Mouse (Mus musculus) liver, embryonic 12.5 days (tissue): ENCODE data around the gene Pycr2. TPM values are rescaled to one million over a fixed set of nuclear protein-coding genes. Genes with fewer than 3 reads are reported as not detected.
A peak's percentile ranks its signal among the peaks of the same experiment; 100 is the strongest.
"Not testable (repeated sequence)": the region's sequence is repeated elsewhere in the genome, so short reads cannot be mapped to it uniquely, and the experiment has no call there.

Experiments used
- ATAC-seq: fragments of 200-750 bp; cut with Nextera tagmentation; 2 replicates; pipeline ENCODE4 v1.8.0; 2017; ENCODE audit warnings: moderate number of reproducible peaks, mild to moderate bottlenecking, moderate library complexity
- H3K27ac ChIP-seq: fragments of 300-500 bp; sonication (generic); 2 replicates; pipeline ENCODE4 v1.5.1; 2016; ENCODE audit warnings: mild to moderate bottlenecking
- H3K27me3 ChIP-seq: fragments of 300-500 bp; sonication (generic); replicated peaks from 2 replicates; pipeline ENCODE4 v1.6.1; 2016; ENCODE audit warnings: mild to moderate bottlenecking, moderate library complexity
- H3K36me3 ChIP-seq: fragments of 300-500 bp; sonication (generic); 2 replicates; pipeline ENCODE4 v1.6.1; 2016; ENCODE audit warnings: mild to moderate bottlenecking, moderate library complexity
- H3K4me1 ChIP-seq: fragments of 300-500 bp; sonication (generic); 2 replicates; pipeline ENCODE4 v1.6.1; 2016
- H3K4me2 ChIP-seq: fragments of 300-500 bp; sonication (generic); 2 replicates; pipeline ENCODE4 v1.6.1; 2016; ENCODE audit warnings: mild to moderate bottlenecking, moderate library complexity
- H3K4me3 ChIP-seq: fragments of 300-500 bp; sonication (generic); 2 replicates; pipeline ENCODE4 v1.5.1; 2016; ENCODE audit warnings: mild to moderate bottlenecking, moderate library complexity
- H3K9ac ChIP-seq: fragments of 300-500 bp; sonication (generic); 2 replicates; pipeline ENCODE4 v1.6.1; 2016; ENCODE audit warnings: mild to moderate bottlenecking, moderate library complexity
- H3K9me3 ChIP-seq: fragments of 300-500 bp; sonication (generic); replicated peaks from 2 replicates; pipeline ENCODE4 v1.6.1; 2016; ENCODE audit warnings: mild to moderate bottlenecking, moderate library complexity
- WGBS: fragments of 180-500 bp; shearing (Covaris S2); methylation state at CpG from one replicate; pipeline ENCODE4 v1.1.7; 2016; ENCODE audit not compliant: insufficient replicate concordance; 5-methylcytosine and 5-hydroxymethylcytosine counted together
- polyA plus RNA-seq: library from polyadenylated mRNA; unstranded; fragments of >200 nt; fragmentation: Nextera tagmentation; extraction: Ambion mirVana; gene quantifications from 2 replicates; pipeline ENCODE4 v1.2.1, GENCODE M21; 2016

Gene Pycr2
- polyA plus RNA-seq, 1 experiment from 2014 or later, result 150 TPM

DNA sequence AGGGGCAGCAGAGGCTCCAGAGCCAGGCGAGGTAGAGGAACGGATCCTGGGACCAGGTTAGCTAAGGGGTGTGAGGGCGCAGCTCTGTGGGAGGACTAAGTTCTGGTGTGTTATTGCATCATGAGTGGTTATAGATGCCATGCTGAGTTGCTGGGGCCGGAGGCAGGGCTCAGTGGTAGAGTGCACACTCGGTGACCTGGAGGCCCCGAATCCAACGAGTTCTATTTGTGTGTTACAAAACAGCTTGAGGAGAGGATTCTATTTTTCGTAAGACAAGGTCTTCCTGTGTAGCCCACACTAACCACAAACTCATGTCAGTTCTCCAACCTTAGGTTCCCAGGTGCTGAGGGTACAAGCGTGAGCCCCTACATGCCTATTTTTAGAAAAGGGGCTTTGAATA is 19.6 kb upstream of the Pycr2 start:
- ATAC-seq, result no peak
- H3K4me1 ChIP-seq, result peaks cover 25% of the 10 kb centered on the region
- no peak overlapping the region for H3K4me3 ChIP-seq

DNA sequence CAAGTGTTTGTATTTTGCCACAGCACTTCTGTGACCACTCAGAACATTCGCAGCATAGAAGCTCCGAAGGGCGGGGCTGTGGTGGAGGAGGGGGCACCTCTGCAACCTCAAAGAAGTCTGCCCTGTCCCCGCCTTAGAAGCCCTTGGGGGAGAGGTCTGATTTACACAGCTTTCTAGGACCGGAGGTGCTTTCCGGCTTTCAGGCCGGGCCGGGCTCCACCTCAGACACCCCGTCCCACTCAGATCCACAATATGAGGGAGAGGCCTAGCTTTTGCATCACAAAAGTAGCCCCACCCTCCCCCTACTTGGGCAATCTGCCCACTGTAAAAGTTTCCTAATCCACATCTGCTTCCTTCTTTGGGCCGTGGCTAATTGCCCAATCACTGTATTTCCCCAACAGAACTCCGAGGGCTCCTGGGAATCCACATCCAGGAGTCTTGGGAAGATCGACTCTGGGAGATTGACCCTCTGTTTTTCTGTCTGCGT is 15.5 kb upstream of the Pycr2 start:
- Histone ChIP-seq H3K27ac (no peak overlapping the region), H3K4me2 (no peak overlapping the region), H3K9ac (no peak overlapping the region), H3K9me3 (no peaks in the 10 kb centered on the region), H3K27me3 (peaks cover 80% of the 10 kb centered on the region), H3K4me1 (peaks cover 24% of the 10 kb centered on the region), H3K4me3 (no peak overlapping the region), H3K36me3 (no peaks in the 10 kb centered on the region)
- no peak for ATAC-seq
- 13% methylated on average over 13 of the region's 13 CpGs for WGBS

More for the DNA sequence above, 19.6 kb upstream of the Pycr2 start:
- no peak overlapping the region for H3K9ac ChIP-seq
- H3K4me2 ChIP-seq, result no peak overlapping the region
- H3K36me3 ChIP-seq, result no peaks in the 10 kb centered on the region
- H3K27ac ChIP-seq, result no peak overlapping the region
- WGBS, result 22% methylated on average over 9 of the region's 9 CpGs
- H3K27me3 ChIP-seq, result peaks cover 52% of the 10 kb centered on the region
- no peaks in the 10 kb centered on the region for H3K9me3 ChIP-seq

DNA sequence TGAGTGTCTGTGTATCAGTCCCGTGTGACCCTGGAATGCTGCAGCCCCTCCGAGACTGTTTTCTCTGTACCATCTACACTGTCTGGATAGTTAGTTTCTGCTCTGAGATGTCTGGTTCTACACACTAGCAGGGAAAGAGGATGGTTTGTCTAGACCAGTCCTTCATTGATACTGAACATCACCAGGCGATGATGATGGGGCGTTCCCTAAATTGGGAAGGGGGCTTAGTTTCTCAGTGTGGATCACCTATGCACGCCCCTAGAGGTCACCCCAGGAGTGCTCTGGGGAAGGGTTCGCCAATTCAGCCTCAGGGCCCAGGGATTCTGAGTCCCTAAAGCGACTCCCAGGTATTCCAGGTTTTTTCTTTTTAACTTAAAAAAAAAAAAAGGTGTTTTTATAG is 14.9 kb upstream of the Pycr2 start:
- no peak for ATAC-seq
- WGBS, result 41% methylated on average over 7 of the region's 7 CpGs
- no peak overlapping the region for H3K27ac ChIP-seq
- H3K36me3 ChIP-seq, result no peaks in the 10 kb centered on the region
- no peak overlapping the region for H3K4me3 ChIP-seq
- H3K9ac ChIP-seq, result no peak overlapping the region
- H3K4me2 ChIP-seq, result no peak overlapping the region
- H3K27me3 ChIP-seq, result peaks cover 80% of the 10 kb centered on the region
- H3K9me3 ChIP-seq, result no peaks in the 10 kb centered on the region
- peaks cover 18% of the 10 kb centered on the region for H3K4me1 ChIP-seq

DNA sequence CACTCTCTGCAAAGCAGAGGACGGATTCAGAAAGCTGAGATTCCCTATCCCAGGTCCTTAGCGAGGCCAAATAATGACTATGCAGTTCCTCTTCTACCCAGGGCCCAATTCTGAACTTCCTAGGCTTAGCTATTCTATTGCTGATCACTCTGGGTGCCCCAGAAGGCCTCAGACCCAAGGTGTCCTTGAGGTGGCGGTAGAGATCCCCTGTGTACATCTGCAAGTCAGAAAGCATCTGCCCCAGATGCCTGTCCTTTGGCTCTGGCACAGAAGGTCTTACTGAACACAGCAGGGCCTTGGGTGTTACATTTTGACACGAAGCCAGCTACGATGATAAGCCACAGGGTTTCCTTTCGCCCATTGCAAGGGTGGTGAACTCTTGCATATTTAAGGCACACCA is 14.3 kb upstream of the Pycr2 start:
- ATAC-seq, result no peak
- 26% methylated on average over 6 of the region's 6 CpGs for WGBS
- Histone ChIP-seq H3K9ac (no peak overlapping the region), H3K36me3 (no peaks in the 10 kb centered on the region), H3K27me3 (peaks cover 83% of the 10 kb centered on the region), H3K4me1 (peaks cover 15% of the 10 kb centered on the region; the same call in 1 of the 2 replicates), H3K4me3 (no peak overlapping the region), H3K27ac (no peak overlapping the region), H3K9me3 (no peaks in the 10 kb centered on the region), H3K4me2 (no peak overlapping the region)

DNA sequence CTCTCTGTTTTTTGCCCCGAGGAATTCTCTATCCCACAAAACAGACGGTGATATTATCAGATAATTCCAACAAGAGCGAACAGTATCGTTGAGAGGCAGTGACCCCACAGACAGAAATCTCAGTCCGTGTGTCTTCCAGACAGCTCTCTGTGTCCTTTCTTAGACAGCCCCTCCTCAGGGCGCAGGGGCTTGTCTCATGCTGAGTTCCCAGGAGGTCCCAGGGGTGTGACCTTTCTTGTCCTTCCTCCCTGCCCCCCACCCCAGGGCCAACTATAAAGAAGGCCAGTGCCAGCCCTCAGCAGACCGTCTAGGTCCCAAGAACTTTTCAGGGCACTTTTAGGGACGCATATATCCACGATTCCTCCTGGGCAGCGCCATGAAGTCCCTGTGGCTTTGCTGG is 11.3 kb upstream of the Pycr2 start, which contains the start of gene Lefty2:
Gene Lefty2 (plus strand): TSS at position 301 of the 400 bp plus-strand sequence.
- no peak for ATAC-seq
- H3K4me3 ChIP-seq, result no peak within 1 kb of the TSS
- H3K9me3 ChIP-seq, result no peaks in the 10 kb centered on the region
- no peaks in the 10 kb centered on the region for H3K36me3 ChIP-seq
- H3K4me2 ChIP-seq, result no peak within 1 kb of the TSS
- 44% methylated on average over 10 of the region's 10 CpGs for WGBS
- H3K9ac ChIP-seq, result no peak within 1 kb of the TSS
- peaks cover 67% of the 10 kb centered on the region for H3K27me3 ChIP-seq
- no peak within 1 kb of the TSS for H3K27ac ChIP-seq
- peaks cover 15% of the 10 kb centered on the region; the same call in 1 of the 2 replicates for H3K4me1 ChIP-seq

DNA sequence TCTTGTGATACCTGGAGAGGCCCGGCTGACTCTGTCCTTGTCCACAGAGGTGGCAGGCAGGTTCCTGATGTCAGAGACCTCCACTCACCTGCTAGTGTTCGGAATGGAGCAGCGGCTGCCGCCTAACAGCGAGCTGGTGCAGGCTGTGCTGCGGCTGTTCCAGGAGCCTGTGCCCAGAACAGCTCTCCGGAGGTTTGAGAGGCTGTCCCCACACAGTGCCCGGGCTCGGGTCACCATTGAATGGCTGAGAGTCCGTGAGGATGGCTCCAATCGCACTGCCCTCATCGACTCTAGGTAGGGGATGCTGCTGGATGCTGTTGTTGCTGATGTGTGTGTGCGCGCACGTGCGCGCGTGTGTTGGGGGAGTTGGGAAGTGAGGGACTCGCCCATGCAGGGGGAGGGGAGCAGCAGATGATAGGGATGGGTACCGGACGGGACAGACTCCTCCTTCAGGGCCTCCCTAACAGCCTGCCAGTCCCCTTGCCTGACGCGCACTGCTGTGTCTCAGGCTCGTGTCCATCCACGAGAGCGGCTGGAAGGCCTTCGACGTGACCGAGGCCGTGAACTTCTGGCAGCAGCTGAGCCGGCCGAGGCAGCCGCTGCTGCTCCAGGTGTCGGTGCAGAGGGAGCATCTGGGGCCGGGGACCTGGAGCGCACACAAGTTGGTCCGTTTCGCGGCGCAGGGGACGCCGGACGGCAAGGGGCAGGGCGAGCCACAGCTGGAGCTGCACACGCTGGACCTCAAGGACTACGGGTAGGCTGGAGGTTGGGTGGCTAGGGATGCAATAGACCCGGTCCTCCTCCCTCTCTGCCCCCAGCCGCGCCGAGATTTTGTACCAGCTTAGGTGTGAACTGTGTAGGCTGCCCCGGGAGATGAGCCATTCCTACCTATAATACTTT is 9.8 kb upstream of the Pycr2 start:
- peaks cover 52% of the 10 kb centered on the region for H3K27me3 ChIP-seq
- not testable (repeated sequence) for H3K36me3 ChIP-seq, H3K4me1 ChIP-seq, H3K9ac ChIP-seq, H3K9me3 ChIP-seq, H3K4me3 ChIP-seq, H3K27ac ChIP-seq
- ATAC-seq, result 0 out of 2 replicates have a peak, but pooled peaks have one; percentile 18
- 10% methylated on average over 51 of the region's 51 CpGs for WGBS
- H3K4me2 ChIP-seq, result peak overlapping the region; percentile 10

DNA sequence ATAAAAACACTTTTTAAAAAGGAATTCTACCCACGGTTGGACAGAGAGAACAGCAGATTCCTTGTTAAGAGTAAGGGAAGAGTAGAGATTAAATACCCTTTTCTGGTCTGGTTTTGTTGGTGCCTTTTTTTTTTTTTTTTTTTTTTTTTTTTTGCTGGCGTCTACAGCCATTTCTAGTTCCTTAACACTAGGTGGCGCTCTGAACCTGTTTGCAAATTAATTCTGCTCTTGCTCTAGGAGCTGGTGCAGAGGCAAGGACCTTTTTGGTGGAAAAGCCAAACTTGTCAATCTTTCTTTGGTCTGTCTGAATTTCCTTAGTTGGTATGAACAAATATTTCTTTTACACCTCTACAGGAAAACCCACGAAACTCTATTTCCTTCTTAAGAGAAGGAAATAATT is 3.0 kb upstream of the Pycr2 start:
- H3K9me3 ChIP-seq, result no peaks in the 10 kb centered on the region
- H3K27me3 ChIP-seq, result no peaks in the 10 kb centered on the region
- no peak overlapping the region for H3K4me2 ChIP-seq
- H3K27ac ChIP-seq, result no peak overlapping the region
- no peak overlapping the region for H3K9ac ChIP-seq
- no peak overlapping the region for H3K4me3 ChIP-seq
- H3K36me3 ChIP-seq, result peaks cover 9% of the 10 kb centered on the region
- WGBS, result 2% methylated on average over 4 of the region's 4 CpGs
- no peak for ATAC-seq
- H3K4me1 ChIP-seq, result peaks cover 39% of the 10 kb centered on the region

DNA sequence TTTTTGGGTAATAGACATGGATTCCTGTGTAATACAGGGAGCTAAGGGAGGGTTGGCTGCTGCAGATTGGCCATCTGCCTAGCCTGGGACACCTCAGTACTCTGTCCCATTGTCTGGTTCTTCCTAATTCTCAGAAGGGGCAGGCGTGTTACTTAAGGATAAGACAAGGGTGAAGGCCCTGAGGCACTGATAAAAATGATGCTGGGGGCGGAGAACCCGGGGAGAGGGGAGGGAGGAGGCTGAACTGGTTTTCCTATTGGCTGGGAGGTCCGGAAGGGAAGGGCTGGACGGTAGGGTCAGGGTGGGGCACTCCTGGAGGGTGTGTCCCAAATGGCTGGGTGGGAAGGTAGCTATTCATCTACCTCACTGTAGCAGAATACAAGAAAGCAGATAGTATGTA is 1.2 kb upstream of the Pycr2 start:
- H3K4me2 ChIP-seq, result peak overlapping the region; percentile 81

DNA sequence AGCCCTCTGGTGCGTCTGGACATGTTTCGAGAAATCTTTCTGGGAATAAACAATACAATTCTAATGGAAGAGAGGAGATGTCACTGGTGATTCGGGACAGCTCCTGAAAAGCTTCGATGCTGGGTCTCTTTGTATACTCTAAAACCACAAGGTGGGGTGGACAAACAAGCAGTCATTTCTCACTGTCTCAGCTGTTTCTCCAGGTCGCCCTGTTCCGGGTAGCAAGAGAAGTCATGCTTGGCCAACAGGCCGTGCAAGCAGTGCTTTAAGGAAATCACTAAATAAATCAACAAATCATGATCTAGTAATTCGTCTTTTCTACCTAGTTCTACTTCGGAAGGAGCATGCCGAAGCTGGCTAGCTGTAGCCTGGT is 441 bp upstream of the Pycr2 start:
- no peaks in the 10 kb centered on the region for H3K27me3 ChIP-seq
- H3K4me2 ChIP-seq, result peak overlapping the region; percentile 81
- peaks cover 34% of the 10 kb centered on the region for H3K36me3 ChIP-seq
- no peaks in the 10 kb centered on the region for H3K9me3 ChIP-seq
- WGBS, result 24% methylated on average over 10 of the region's 10 CpGs
- peak overlapping the region; percentile 93 for H3K4me3 ChIP-seq
- peak overlapping the region; percentile 97 for H3K27ac ChIP-seq
- no peak for ATAC-seq
- H3K9ac ChIP-seq, result peak overlapping the region; percentile 95
- peaks cover 65% of the 10 kb centered on the region for H3K4me1 ChIP-seq

More for the DNA sequence above, 1.2 kb upstream of the Pycr2 start:
- Histone ChIP-seq H3K27me3 (no peaks in the 10 kb centered on the region), H3K36me3 (peaks cover 27% of the 10 kb centered on the region), H3K4me1 (peaks cover 57% of the 10 kb centered on the region), H3K9me3 (no peaks in the 10 kb centered on the region), H3K27ac (peak overlapping the region; percentile 97), H3K4me3 (peak overlapping the region; percentile 93), H3K9ac (no peak overlapping the region; the same call in 1 of the 2 replicates)
- 9% methylated on average over 5 of the region's 5 CpGs for WGBS
- ATAC-seq, result peak; percentile 94

DNA sequence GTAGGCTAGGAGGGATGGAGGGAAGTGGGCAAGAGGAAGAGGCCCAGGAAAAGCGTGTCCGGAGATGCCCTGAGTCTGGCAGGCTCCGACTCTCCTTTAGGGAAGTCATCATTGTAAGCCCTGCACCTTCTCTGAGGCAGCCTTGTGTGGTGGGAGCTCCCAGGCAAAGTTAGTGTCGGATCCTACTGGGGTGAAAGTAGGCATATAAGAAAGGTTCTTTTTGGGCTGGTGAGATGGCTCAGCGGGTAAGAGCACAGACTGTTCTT is 655 bp downstream of the Pycr2 start:
- 2% methylated on average over 5 of the region's 5 CpGs for WGBS
- ATAC-seq, result no peak
- no peaks in the 10 kb centered on the region for H3K27me3 ChIP-seq
- peak overlapping the region; percentile 97 for H3K27ac ChIP-seq
- peak overlapping the region; percentile 95 for H3K9ac ChIP-seq
- H3K4me1 ChIP-seq, result peaks cover 76% of the 10 kb centered on the region
- peaks cover 45% of the 10 kb centered on the region for H3K36me3 ChIP-seq
- no peaks in the 10 kb centered on the region for H3K9me3 ChIP-seq
- H3K4me3 ChIP-seq, result peak overlapping the region; percentile 93
- peak overlapping the region; percentile 81 for H3K4me2 ChIP-seq

DNA sequence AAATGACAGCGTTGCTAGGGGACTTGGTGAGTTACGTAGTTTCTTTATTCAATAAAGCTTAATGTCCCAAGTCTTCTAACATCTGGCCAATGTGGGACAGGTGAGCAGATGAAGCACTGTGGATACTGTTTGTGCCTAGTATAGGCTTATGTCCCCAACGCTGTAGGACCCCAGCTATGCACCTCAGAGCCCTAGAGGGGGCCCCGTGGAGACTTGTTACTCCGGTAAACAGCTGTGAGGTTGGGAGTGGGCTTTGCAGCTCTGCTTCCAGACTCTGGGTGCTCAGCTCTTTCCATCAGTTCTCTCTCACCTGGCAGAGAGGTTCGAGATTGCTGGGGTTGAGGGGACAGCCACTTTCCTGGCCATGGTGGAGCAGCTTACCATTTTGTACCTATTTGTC is 1.2 kb downstream of the Pycr2 start:
- peak overlapping the region; percentile 81 for H3K4me2 ChIP-seq
- H3K36me3 ChIP-seq, result peaks cover 46% of the 10 kb centered on the region
- H3K27ac ChIP-seq, result peak overlapping the region; percentile 97
- peak overlapping the region; percentile 93 for H3K4me3 ChIP-seq
- peak overlapping the region; percentile 95 for H3K9ac ChIP-seq
- H3K9me3 ChIP-seq, result no peaks in the 10 kb centered on the region
- no peaks in the 10 kb centered on the region for H3K27me3 ChIP-seq
- no peak for ATAC-seq
- peaks cover 76% of the 10 kb centered on the region for H3K4me1 ChIP-seq
- WGBS, result 58% methylated on average over 6 of the region's 6 CpGs

DNA sequence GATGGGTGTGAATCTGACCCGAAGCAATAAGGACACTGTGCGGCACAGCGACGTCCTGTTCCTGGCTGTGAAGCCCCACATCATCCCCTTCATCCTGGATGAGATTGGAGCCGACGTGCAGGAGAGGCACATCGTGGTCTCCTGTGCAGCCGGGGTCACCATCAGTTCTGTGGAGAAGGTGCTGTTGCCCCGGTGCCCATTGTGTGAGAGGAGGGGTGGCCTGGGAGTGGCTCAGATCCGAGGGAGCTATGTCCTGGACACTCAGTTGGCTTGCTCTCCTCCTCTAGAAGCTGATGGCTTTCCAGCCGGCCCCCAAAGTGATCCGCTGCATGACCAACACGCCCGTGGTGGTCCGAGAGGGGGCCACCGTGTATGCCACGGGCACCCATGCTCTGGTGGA is 1.8 kb downstream of the Pycr2 start:
- Histone ChIP-seq H3K9ac (peak overlapping the region; percentile 95), H3K4me1 (peaks cover 78% of the 10 kb centered on the region), H3K27me3 (no peaks in the 10 kb centered on the region), H3K27ac (peak overlapping the region; percentile 97), H3K9me3 (no peaks in the 10 kb centered on the region), H3K4me2 (peak overlapping the region; percentile 81), H3K4me3 (peak overlapping the region; percentile 93), H3K36me3 (peaks cover 46% of the 10 kb centered on the region)
- 92% methylated on average over 17 of the region's 17 CpGs for WGBS
- ATAC-seq, result no peak
